7 mouse cellular contexts compared by ENCODE assay signal in the genomic region with DNA sequence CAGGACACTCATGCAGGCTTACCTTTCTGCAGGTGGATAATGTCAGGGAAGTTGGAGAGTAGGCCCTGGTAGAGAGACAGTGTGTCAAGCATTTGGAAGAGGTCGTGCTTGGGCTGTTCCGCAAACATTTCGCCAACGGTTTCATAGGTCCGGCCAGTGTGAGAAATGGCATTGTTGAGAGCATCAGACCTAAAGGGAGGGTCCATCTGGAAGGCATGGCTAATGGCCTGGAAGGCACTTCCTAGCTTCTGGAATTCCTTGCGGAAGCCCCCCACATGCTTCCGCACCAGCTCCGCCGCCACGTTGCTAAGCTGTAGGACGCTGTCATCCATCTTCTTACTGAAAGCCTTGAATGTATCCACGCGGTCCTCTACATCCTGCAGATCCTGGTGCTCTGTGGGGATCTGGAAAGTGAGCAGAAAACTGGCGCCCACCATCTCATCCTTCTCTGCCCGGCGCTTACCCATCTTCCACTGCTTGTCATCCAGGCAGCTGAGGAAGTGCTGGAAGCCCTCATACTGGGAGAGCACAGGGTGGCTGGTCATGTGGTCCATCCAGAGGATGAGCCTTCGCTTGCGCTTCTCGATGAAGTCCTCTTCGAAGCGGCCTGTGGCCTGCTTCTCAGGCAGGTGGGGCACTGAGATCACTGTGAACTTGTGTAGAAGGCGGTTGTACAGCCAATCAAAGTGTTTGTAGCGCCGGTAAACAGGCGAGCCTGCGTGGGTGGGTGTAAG. TPM values are rescaled to one million over a fixed set of nuclear protein-coding genes. Genes with fewer than 3 reads are reported as not detected.
DNase-seq lines count a peak whose midpoint lies in the region; ATAC-seq lines count a peak whose summit lies in the region.

No protein-coding gene starts in this region.

- no peaks in the 10 kb centered on the region for H3K9me3 ChIP-seq in heart, embryonic 13.5 days
- no peaks in the 10 kb centered on the region for H3K9me3 ChIP-seq in liver, embryonic 15.5 days (replicated peaks)

- 74% methylated on average over 26 of the region's 26 CpGs for WGBS in heart, embryonic 13.5 days
- 82% methylated on average over 26 of the region's 26 CpGs for WGBS in liver, embryonic 15.5 days (ENCODE audit: insufficient replicate concordance)

- H3K4me1 ChIP-seq in heart, embryonic 13.5 days, result peaks cover 56% of the 10 kb centered on the region
- H3K4me1 ChIP-seq in liver, embryonic 15.5 days (replicated peaks), result peaks cover 45% of the 10 kb centered on the region

- peak overlapping the region; percentile 75 for H3K4me3 ChIP-seq in heart, embryonic 13.5 days
- peak overlapping the region; percentile 14; the same call in 1 of the 2 replicates for H3K4me3 ChIP-seq in liver, embryonic 15.5 days (replicated peaks)

- peak overlapping the region; percentile 93 for H3K27ac ChIP-seq in heart, embryonic 13.5 days (replicated peaks)
- no peak overlapping the region for H3K27ac ChIP-seq in liver, embryonic 15.5 days (replicated peaks)

- H3K36me3 ChIP-seq in heart, embryonic 13.5 days, result peaks cover 34% of the 10 kb centered on the region
- no peaks in the 10 kb centered on the region for H3K36me3 ChIP-seq in liver, embryonic 15.5 days (replicated peaks)

- H3K4me2 ChIP-seq in heart, embryonic 13.5 days, result peak overlapping the region; percentile 96
- peak overlapping the region; percentile 52 for H3K4me2 ChIP-seq in liver, embryonic 15.5 days

- ATAC-seq in heart, embryonic 13.5 days (ENCODE audit: extremely low read depth, insufficient number of reproducible peaks, low FRiP score, low TSS enrichment), result no peak
- ATAC-seq in liver, embryonic 15.5 days (ENCODE audit: insufficient read depth), result no peak

- H3K9ac ChIP-seq in heart, embryonic 13.5 days, result peak overlapping the region; percentile 81
- H3K9ac ChIP-seq in liver, embryonic 15.5 days, result no peak overlapping the region; the same call in 1 of the 2 replicates

- peak; percentile 15 for DNase-seq in ovary, postnatal 36 days (ENCODE audit: low spot score)
- DNase-seq in ovary, postnatal 10 days (ENCODE audit: low spot score), result no peak
- no peak for DNase-seq in right cerebral cortex, postnatal 10 days (ENCODE audit: low spot score in 2 of 2)
- DNase-seq in layer of hippocampus, adult 11-12 months (ENCODE audit: low spot score), result no peak
- no peak for DNase-seq in thymus, postnatal 25 days

- 0 out of 2 replicates have a peak, but pooled peaks cover 6% of the 10 kb centered on the region for H3K27me3 ChIP-seq in heart, embryonic 13.5 days (replicated peaks)
- H3K27me3 ChIP-seq in liver, embryonic 15.5 days, result peaks cover 49% of the 10 kb centered on the region

RNA-seq across cellular contexts. Expression of a gene that starts 2.7 kb away (rescaled TPM):
- polyA plus RNA-seq in heart, embryonic 13.5 days (2015; fragmentation: Nextera tagmentation; extraction: Ambion mirVana), result 6.6 TPM in 2 replicates
- 1.3 and 1.6 TPM in 2 replicates for polyA plus RNA-seq in liver, embryonic 15.5 days (2015; fragmentation: Nextera tagmentation; extraction: Ambion mirVana)

RNA-seq across cellular contexts. Expression of a gene that starts 11.8 kb away (rescaled TPM):
- 61.8 and 63.2 TPM in 2 replicates for polyA plus RNA-seq in heart, embryonic 13.5 days (2015; fragmentation: Nextera tagmentation; extraction: Ambion mirVana)
- 40.3 and 42.6 TPM in 2 replicates for polyA plus RNA-seq in liver, embryonic 15.5 days (2015; fragmentation: Nextera tagmentation; extraction: Ambion mirVana)

RNA-seq across cellular contexts. Expression of a gene that starts 25.2 kb away (rescaled TPM):
- 17.4 and 17.8 TPM in 2 replicates for polyA plus RNA-seq in heart, embryonic 13.5 days (2015; fragmentation: Nextera tagmentation; extraction: Ambion mirVana)
- 8.3 and 8.4 TPM in 2 replicates for polyA plus RNA-seq in liver, embryonic 15.5 days (2015; fragmentation: Nextera tagmentation; extraction: Ambion mirVana)
